Mouse (Mus musculus) heart, embryonic 14.5 days (tissue): ENCODE results near the gene Map7. TPM values are rescaled to one million over a fixed set of nuclear protein-coding genes. Genes with fewer than 3 reads are reported as not detected.

Experiments
- ATAC-seq: fragments of 200-750 bp; cut with Nextera tagmentation; 2 replicates; pipeline ENCODE4 v1.8.0; 2017; ENCODE audit warnings: low read depth, moderate TSS enrichment; ENCODE audit not compliant: insufficient number of reproducible peaks, insufficient read depth, low FRiP score
- H3K27ac ChIP-seq, 2 experiments: fragments of 200-500 bp in 1 of 2; fragments of 300-500 bp in 1 of 2; sonication (generic) in 1 of 2; replicated peaks in 1 of 2; 2 replicates each; pipeline ENCODE4 v1.5.1; 2012 to 2014; ENCODE audit warnings: low read depth in 2 of 2, low read length in 2 of 2, control low read depth in 1 of 2, mild to moderate bottlenecking in 1 of 2, mixed read lengths in 1 of 2; ENCODE audit not compliant: control insufficient read depth in 1 of 2, insufficient read depth in 1 of 2
- H3K27me3 ChIP-seq: fragments of 300-500 bp; sonication (generic); 2 replicates; pipeline ENCODE4 v1.6.1; 2014; ENCODE audit warnings: mild to moderate bottlenecking, low read length, control low read depth; ENCODE audit not compliant: control insufficient read depth, insufficient read depth
- H3K36me3 ChIP-seq: fragments of 300-500 bp; sonication (generic); 2 replicates; pipeline ENCODE4 v1.6.1; 2014; ENCODE audit warnings: mild to moderate bottlenecking, control low read depth, low read length, mixed read lengths; ENCODE audit not compliant: control insufficient read depth, insufficient read depth
- H3K4me1 ChIP-seq, 2 experiments: fragments of 200-500 bp in 1 of 2; fragments of 300-500 bp in 1 of 2; sonication (generic) in 1 of 2; 2 replicates each; pipeline ENCODE4 v1.6.1; 2012 to 2014; ENCODE audit warnings: low read length in 2 of 2, control low read depth in 1 of 2, mixed read lengths in 1 of 2; ENCODE audit not compliant: control insufficient read depth in 2 of 2, insufficient read depth in 2 of 2
- H3K4me2 ChIP-seq: fragments of 300-500 bp; sonication (generic); 2 replicates; pipeline ENCODE4 v1.6.1; 2014; ENCODE audit warnings: mild to moderate bottlenecking, low read length
- H3K4me3 ChIP-seq, 2 experiments: fragments of 200-500 bp in 1 of 2; fragments of 300-500 bp in 1 of 2; sonication (generic) in 1 of 2; 2 replicates each; pipeline ENCODE4 v1.5.1; 2012 to 2014; ENCODE audit warnings: low read length in 2 of 2, mild to moderate bottlenecking in 2 of 2, control low read depth in 1 of 2, low read depth in 1 of 2, moderate library complexity in 1 of 2; ENCODE audit not compliant: control insufficient read depth in 1 of 2, insufficient read depth in 1 of 2
- H3K9ac ChIP-seq: fragments of 300-500 bp; sonication (generic); 2 replicates; pipeline ENCODE4 v1.6.1; 2014; ENCODE audit warnings: mild to moderate bottlenecking, low read length
- H3K9me3 ChIP-seq: fragments of 300-500 bp; sonication (generic); 2 replicates; pipeline ENCODE4 v1.6.1; 2016; ENCODE audit warnings: low read length, control low read depth; ENCODE audit not compliant: control insufficient read depth
- WGBS: fragments of 180-500 bp; shearing (Covaris S2); extraction: QIAGEN DNeasy Blood & Tissue Kit; methylation state at CpG from one replicate; pipeline ENCODE4 v1.1.7; 2014; 5-methylcytosine and 5-hydroxymethylcytosine counted together
- polyA plus RNA-seq: library from polyadenylated mRNA; unstranded; fragments of >200 nt; fragmentation: Nextera tagmentation; extraction: Ambion mirVana; gene quantifications from 2 replicates; pipeline ENCODE4 v1.2.1, GENCODE M21; 2014

Map7 gene
- polyA plus RNA-seq, 1 experiment from 2014 or later = 6.6 TPM

GRCm38 (mm10) chr10:20202818-20203217, 54.5 kb downstream of the Map7 start:
- Histone ChIP-seq H3K4me1 (peaks cover 10 to 11% of the 10 kb centered on the region in 2 experiments; a peak in 2 of 4 replicates), H3K27me3 (no peaks in the 10 kb centered on the region), H3K27ac (no peak overlapping the region), H3K36me3 (no peaks in the 10 kb centered on the region), H3K4me2 (no peak overlapping the region), H3K4me3 (no peak overlapping the region), H3K9ac (no peak overlapping the region), H3K9me3 (no peaks in the 10 kb centered on the region)
- 87% methylated on average over 6 of the region's 6 CpGs for WGBS
- no peak for ATAC-seq

GRCm38 (mm10) chr10:20203502-20203901, 55.2 kb downstream of the Map7 start:
- Histone ChIP-seq H3K9me3 (no peaks in the 10 kb centered on the region), H3K36me3 (no peaks in the 10 kb centered on the region), H3K27ac (no peak overlapping the region), H3K9ac (no peak overlapping the region), H3K4me1 (peaks cover 10 to 13% of the 10 kb centered on the region in 2 experiments; a peak in 3 of 4 replicates), H3K4me2 (no peak overlapping the region), H3K4me3 (no peak overlapping the region), H3K27me3 (no peaks in the 10 kb centered on the region)
- WGBS = 91% methylated on average over 6 of the region's 6 CpGs
- no peak for ATAC-seq

- H3K27ac ChIP-seq = no peak overlapping the region
- H3K36me3 ChIP-seq = no peaks in the 10 kb centered on the region
- H3K4me2 ChIP-seq = no peak overlapping the region
- no peak overlapping the region for H3K4me3 ChIP-seq
- no peaks in the 10 kb centered on the region for H3K9me3 ChIP-seq
- peaks cover 10 to 15% of the 10 kb centered on the region in 2 experiments; a peak in 3 of 4 replicates for H3K4me1 ChIP-seq
- no peaks in the 10 kb centered on the region for H3K27me3 ChIP-seq
- peak overlapping the region; percentile 11; the same call in 1 of the 2 replicates for H3K9ac ChIP-seq
- 56% methylated on average over 20 of the region's 20 CpGs for WGBS
- ATAC-seq = no peak
Observed at GRCm38 (mm10) chr10:20204696-20205431, 56.6 kb downstream of the Map7 start.

GRCm38 (mm10) chr10:20206966-20207365, 58.7 kb downstream of the Map7 start:
- no peaks in the 10 kb centered on the region for H3K9me3 ChIP-seq
- H3K9ac ChIP-seq = no peak overlapping the region
- no peak for ATAC-seq
- no peaks in the 10 kb centered on the region for H3K36me3 ChIP-seq
- 84% methylated on average over 7 of the region's 7 CpGs for WGBS
- no peak overlapping the region for H3K4me3 ChIP-seq
- no peak overlapping the region for H3K4me2 ChIP-seq
- H3K27ac ChIP-seq = no peak overlapping the region
- peaks cover 9 to 15% of the 10 kb centered on the region in 2 experiments; a peak in 3 of 4 replicates for H3K4me1 ChIP-seq
- no peaks in the 10 kb centered on the region for H3K27me3 ChIP-seq

GRCm38 (mm10) chr10:20209609-20210341, 61.5 kb downstream of the Map7 start:
- Histone ChIP-seq H3K4me1 (peaks cover 3 to 7% of the 10 kb centered on the region in 2 experiments; a peak in 3 of 4 replicates), H3K4me3 (no peak overlapping the region), H3K4me2 (no peak overlapping the region), H3K27ac (no peak overlapping the region), H3K9ac (no peak overlapping the region), H3K27me3 (no peaks in the 10 kb centered on the region), H3K36me3 (no peaks in the 10 kb centered on the region), H3K9me3 (no peaks in the 10 kb centered on the region)
- WGBS = 84% methylated on average over 5 of the region's 5 CpGs
- ATAC-seq = no peak

- Histone ChIP-seq H3K27me3 (no peaks in the 10 kb centered on the region), H3K4me2 (no peak overlapping the region), H3K4me1 (peaks cover 3 to 7% of the 10 kb centered on the region in 2 experiments; a peak in 3 of 4 replicates), H3K4me3 (no peak overlapping the region), H3K9ac (no peak overlapping the region), H3K36me3 (no peaks in the 10 kb centered on the region), H3K9me3 (no peaks in the 10 kb centered on the region), H3K27ac (no peak overlapping the region)
- no peak for ATAC-seq
- 91% methylated on average over 4 of the region's 4 CpGs for WGBS
Observed at GRCm38 (mm10) chr10:20214418-20214817, 66.1 kb downstream of the Map7 start.

GRCm38 (mm10) chr10:20216982-20217381, 68.7 kb downstream of the Map7 start:
- WGBS = 70% methylated on average over 6 of the region's 6 CpGs
- Histone ChIP-seq H3K36me3 (no peaks in the 10 kb centered on the region), H3K4me3 (no peak overlapping the region), H3K4me2 (no peak overlapping the region), H3K27me3 (no peaks in the 10 kb centered on the region), H3K4me1 (peaks cover 11 to 18% of the 10 kb centered on the region in 2 experiments), H3K9ac (no peak overlapping the region), H3K27ac (no peak overlapping the region), H3K9me3 (no peaks in the 10 kb centered on the region)
- ATAC-seq = no peak
